Mouse (Mus musculus) megakaryocyte-erythroid progenitor cell, adult 5-6 weeks (primary cell): ENCODE data around the gene Lif. TPM values are rescaled to one million over a fixed set of nuclear protein-coding genes. Genes with fewer than 3 reads are reported as not detected.

Experiments used
- ATAC-seq: replicated peaks from 2 replicates; pipeline ENCODE4 v1.8.0; 2016; ENCODE audit warnings: mild to moderate bottlenecking, inconsistent platforms; ENCODE audit not compliant: severe bottlenecking, poor library complexity, low FRiP score, low TSS enrichment
- total RNA-seq, 2 experiments: library from RNA; stranded (forward) in 1 of 2; stranded (reverse) in 1 of 2; fragments of 200-1000, 215-1000 nt in 1 of 2; fragments of >200 nt in 1 of 2; fragmentation: Nextera tagmentation in 1 of 2; gene quantifications; 2 replicates each; pipeline ENCODE4 v1.2.3; 2014 to 2017

Gene Lif
- total RNA-seq, 2 experiments from 2014 or later, result 0.33 TPM; not detected in 1

- ATAC-seq, result no peak
Measured at GRCm38 (mm10) chr11:4228463-4228862, 28.9 kb upstream of the Lif start.

- no peak for ATAC-seq
Measured at GRCm38 (mm10) chr11:4229841-4230240, 27.5 kb upstream of the Lif start.

DNA sequence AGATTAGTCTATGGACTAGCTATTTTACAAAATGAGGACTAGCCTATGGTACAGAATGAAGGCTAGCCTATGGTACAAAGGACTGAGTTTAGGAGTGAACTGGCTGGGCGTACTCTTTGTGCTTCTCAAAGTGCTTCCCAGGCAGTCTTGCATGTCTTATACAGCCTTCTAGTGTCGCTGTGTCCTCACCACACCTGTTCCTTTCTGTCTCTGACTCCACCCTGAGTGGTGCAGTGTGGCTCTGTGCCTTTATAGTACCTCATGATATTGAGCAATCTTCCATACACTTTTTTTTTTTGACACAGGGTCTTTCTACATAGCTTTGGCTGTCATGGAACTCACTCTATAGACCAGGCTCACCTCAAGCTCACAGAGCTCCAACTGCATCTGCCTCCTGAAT is 25.9 kb upstream of the Lif start:
- no peak for ATAC-seq

GRCm38 (mm10) chr11:4232644-4233043 is 24.7 kb upstream of the Lif start:
- no peak for ATAC-seq

- ATAC-seq, result no peak
Measured at GRCm38 (mm10) chr11:4235052-4235655, 22.2 kb upstream of the Lif start.

DNA sequence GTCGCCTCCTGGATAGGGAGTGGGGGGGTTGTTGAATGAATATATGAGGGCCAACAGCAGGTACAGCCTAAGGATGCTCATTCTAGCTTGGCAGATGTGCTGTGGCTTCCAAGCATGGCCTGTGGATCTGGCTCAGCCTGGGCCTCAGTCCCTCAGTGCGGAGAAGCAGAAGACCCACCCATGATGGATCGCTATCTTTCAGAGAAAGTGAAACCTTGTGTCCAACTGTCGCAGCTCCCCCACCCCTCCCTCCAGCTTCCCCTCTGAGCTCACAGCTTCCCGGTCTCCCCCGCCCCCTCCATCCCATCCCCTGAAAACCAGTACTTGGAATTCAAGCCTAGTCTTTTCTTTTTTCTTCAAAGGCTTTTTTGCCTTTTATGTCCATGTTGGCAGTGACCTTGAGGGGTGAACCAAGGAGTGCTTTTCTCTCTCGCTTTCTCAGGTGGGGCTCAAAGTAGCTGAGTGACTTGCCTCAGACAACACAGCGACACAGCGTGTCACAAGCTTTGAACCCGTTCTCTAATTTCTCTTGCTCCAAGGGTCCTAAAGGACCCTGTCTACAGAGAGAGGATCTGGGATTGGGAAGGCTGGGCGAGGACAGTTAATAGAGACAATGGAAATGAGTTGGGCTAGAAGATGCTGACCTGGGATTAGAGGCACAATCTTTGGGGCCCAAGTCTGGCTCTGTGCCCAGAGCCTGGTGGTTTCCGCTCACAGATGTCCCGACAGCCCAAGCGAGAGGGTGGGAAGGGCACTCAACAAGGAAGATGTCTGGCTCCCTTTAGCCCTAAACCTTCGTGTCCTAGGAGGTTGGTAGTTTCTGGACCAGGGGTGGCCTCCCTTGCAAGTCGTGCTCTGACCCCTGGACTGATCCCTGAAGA is 21.5 kb upstream of the Lif start, which contains the start of gene Osm:
Osm (plus strand) TSS at position 756 of the 881 bp plus-strand sequence.
- peak; percentile 69 for ATAC-seq

DNA sequence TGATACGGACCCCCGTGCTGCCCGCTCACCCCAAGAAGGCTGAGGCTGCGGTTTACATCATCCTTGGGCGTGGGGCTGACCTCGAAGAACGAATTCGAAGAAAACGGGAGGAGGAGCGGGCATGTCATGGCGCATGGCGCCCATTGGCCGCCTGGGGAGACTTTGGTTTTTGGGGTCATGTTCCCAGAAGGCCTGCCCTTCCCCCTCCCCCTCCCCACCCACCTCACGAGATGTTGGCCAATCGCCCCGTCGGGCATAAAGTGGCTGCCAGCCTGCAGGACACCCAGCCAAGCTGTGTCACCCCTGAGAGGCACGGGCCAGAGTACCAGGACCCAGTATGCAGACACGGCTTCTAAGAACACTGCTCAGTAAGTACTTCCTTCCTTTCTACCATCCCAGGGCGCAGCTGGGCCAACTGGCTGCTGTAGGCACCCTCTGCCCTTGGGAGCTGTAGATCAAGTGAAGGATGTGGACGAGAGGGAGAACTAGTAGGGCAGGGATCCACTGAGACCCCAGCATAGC is 20.8 kb upstream of the Lif start:
- peak; percentile 29 for ATAC-seq

DNA sequence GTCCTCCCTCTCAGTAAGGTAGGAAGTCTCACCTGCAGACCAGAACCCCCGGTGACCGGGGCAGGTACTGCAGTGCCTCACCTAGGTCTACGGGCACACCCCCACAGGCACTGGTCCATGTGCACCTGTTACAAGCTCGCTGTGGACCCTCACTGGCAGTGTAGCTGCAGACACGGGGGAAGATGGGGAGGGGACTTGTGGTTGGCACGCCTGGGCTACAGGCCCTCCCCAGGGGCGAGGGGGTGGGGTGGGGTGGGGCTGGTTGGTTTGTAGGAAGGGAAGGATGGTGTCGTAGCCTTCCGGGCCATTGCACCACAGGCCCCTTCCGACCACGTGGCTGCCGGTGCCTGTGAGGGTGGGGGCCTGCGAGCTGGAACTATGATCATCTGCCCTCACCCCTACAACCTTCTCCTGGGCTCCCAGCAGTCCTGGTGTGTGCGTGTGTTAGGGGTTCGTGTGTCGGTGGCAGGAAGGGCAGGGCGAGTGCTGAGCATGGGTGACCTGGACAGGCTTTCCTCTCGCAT is 19.9 kb upstream of the Lif start:
- ATAC-seq, result peak; percentile 38

DNA sequence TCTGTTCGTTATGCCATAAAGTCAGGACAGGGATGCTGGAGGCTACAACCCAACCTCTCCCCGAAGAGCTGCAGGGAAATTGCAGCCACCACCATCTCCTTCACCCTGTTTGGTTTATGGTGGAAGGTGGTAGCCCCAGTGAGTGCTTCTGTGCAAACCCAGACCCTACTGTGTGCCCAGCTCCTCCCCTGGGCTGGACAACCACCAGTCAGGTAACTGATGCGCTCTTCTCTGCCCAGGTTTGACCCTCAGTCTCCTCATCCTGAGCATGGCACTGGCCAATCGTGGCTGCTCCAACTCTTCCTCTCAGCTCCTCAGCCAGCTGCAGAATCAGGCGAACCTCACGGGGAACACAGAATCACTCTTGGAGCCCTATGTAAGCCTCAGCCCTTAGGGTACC is 19.2 kb upstream of the Lif start:
- no peak for ATAC-seq

DNA sequence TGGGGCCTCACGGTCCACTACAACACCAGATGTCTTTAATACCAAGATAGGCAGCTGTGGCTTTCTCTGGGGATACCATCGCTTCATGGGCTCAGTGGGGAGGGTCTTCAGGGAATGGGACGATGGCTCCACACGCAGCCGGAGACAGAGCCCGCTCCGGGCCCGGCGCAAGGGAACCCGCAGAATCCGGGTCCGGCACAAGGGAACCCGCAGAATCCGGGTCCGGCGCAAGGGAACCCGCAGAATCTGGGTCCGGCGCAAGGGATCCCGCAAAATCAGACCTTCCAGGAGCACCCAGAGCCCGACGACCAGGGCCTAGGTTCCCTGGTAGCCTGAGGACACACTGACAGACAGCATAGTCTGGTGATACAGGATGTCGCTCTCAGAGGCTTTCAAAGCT is 17.7 kb upstream of the Lif start:
- no peak for ATAC-seq

GRCm38 (mm10) chr11:4240151-4240550 is 17.2 kb upstream of the Lif start:
- no peak for ATAC-seq

DNA sequence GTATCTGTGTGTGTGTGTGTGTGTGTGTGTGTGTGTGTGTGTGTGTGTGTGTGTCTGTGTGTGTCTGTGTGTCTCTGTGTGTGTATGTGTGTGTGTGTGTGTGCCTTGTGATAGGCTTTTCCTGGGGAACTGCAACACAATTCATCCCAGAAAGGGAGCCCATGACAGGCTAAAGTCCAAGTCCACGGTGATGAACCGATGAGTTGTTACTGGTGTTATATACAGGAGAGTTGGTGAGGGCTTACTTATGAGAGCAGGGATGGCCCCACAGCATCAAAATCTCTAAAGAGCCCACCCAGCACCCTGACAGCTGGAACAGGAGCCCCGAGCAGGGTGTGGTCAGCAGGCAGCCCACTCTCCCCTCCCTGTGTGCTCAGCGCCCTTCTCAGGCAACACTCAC is 16.2 kb upstream of the Lif start:
- no peak for ATAC-seq

GRCm38 (mm10) chr11:4246126-4246525 is 11.2 kb upstream of the Lif start:
- ATAC-seq, result no peak

GRCm38 (mm10) chr11:4246623-4247022 is 10.7 kb upstream of the Lif start:
- ATAC-seq, result no peak

- no peak for ATAC-seq
Measured at GRCm38 (mm10) chr11:4247201-4247959, 10.0 kb upstream of the Lif start.

DNA sequence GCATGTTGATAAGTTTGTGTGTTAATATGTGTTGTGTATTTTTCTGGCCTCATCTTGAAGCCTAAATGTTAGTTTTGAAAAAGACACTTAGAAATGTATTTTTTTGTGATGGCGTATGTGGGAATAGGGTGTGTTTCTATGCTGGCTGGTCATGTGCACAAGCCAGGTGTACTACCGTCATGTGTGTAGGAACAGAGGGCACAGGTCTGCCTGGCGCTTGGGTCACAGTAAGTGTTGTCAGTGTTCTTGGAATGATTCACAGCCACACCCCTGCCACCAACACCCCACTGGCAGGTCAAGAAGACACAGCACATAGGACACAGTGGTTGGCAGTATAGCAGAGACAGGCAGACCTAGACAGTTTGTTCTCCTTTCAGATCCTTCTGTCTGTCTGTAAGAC is 8.2 kb upstream of the Lif start:
- no peak for ATAC-seq

- ATAC-seq, result no peak
Measured at GRCm38 (mm10) chr11:4250290-4250689, 7.1 kb upstream of the Lif start.

DNA sequence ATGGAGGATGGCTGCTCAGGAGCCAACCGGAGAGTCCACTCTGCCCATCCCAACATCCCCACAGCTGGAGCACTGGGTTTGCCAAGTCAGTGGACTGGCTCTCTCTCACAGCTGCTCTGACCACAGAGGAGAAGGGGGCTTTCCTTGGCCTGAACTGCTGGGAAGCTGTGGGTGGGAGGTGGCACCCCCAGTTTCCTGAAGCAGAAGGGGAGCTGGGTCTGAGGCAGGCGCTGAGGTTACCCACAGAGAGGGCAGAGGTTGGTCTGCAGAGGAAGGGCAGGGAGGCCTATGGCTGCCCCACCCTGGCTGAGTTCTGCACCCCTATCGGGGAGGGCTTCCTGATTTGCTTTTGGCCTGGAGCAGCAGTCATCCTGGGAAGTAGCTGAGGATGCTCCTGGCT is 6.0 kb upstream of the Lif start:
- 0 out of 2 replicates have a peak, but pooled peaks have one; percentile 46 for ATAC-seq

GRCm38 (mm10) chr11:4252886-4253285 is 4.5 kb upstream of the Lif start:
- no peak for ATAC-seq

DNA sequence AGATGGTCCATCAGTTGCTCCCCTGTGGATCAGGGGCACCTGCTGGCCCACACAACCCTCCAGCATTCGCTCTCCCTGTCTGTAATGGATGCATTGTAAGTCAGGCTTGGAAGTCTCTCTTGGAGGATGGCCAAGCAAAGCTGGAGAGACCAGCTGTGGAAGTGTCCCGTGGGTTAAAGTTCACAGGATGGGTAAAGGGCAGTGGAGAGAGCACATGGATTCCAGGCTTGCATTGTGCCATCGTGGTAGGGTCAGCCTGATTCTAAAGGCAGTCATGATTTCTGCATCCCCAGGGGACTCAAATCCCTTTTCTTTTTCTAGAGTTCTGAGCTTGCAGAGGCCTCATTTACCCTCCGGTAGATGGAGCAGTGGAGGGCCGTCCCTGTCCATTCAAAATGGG is 399 bp downstream of the Lif start:
- ATAC-seq, result no peak
